Mouse (Mus musculus): ENCODE data around the gene Efcab10. TPM values are rescaled to one million over a fixed set of nuclear protein-coding genes. Genes with fewer than 3 reads are reported as not detected.

Gene Efcab10
- total RNA-seq, 2 experiments from 2014 or later, result not detected

DNA sequence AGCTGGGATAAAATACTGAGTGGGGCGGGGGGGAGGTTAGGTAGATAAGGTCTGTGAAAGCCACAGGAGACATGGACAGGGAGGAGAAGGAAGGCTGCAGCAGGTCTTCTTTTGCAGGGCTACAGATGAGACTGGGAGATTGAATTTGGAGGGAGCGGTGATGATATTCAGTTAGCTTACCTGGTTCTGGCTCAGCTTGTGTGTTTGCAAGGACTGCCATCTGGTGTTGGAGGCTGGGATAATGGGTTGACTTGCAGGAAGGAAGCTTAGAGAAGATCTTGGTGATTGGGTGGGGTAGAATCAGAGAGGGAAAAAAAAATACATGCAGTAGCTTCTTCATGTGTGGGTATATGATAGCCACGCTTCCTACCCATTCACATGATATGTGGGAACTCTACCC, 29.7 kb downstream of the Efcab10 start:
- peak; percentile 34 to 51 for DNase-seq
- intact Hi-C loops (cut with DNase I), result loop anchor here (1.0 kb wide), 1 partner anchor 35 kb away; no protein-coding TSS in a partner anchor

GRCm38 (mm10) chr12:33427293-33427692, 32.6 kb downstream of the Efcab10 start:
- DNase-seq, result no peak
- intact Hi-C loops (cut with DNase I), result loop anchor here (5.0 kb wide), 3 partner anchors 125 to 515 kb away; no protein-coding TSS in a partner anchor

DNA sequence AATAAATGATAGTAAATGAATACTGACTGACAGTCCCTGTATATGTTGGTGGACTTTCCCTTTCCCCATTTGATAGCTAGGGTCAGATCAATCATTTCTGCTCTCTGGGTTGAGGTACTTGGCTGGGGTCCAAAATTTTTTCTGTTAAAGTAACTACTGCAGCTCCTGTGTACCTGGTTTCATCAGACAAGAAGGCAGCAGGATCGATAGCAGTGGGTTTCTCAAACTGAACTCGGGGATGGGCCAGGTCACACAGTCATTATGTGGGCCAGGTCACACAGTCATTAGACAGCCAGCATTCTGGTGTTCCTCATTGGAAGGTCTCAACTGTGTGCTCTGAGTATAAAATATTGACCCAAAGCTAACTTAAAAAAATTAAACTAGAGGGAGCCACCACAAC, 33.1 kb downstream of the Efcab10 start:
- no peak for DNase-seq
- intact Hi-C loops (cut with DNase I), result loop anchor here (5.0 kb wide), 3 partner anchors 125 to 515 kb away; no protein-coding TSS in a partner anchor

DNA sequence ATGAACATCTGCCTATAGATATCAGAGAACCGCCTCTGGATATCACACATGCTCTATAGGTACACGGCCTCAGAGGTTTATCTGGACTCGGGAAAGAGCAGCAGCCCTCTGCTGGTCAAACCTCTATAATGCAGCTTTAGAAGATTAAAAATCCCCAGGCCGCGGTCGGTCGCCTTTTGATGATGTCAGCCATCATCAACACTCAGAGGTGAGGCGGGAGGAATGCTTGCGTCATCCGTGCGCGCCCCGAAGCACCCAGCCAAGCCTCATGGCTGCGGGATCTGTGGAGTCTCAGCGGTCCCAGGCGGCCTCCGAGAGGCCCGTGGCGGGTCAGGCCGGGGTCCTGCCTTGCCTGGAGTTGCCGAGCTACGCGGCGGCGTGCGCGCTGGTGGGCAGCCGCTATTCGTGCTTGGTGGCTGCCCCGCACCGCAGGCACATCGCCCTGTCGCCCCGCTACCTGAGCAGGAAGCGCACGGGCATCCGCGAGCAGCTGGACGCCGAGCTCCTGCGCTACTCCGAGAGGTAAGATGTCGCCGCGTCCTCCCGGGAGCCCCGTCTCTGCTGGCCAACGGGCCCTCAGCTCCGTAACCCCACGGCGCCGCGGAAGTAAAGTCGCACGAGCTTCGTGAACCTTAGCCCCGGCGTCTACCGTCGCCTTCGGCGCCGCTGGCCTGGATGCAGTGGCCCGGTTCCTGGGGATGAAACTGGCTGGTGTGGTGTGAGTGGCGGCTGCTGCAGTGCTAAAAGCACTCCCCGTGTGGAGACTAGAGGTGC, 34.9 kb downstream of the Efcab10 start, which contains the start of gene Twistnb:
Twistnb (plus strand) TSS at position 249 of the 774 bp plus-strand sequence.
- intact Hi-C loops (cut with DNase I), result loop anchor here (5.0 kb wide), 3 partner anchors 127 to 517 kb away; no protein-coding TSS in a partner anchor

GRCm38 (mm10) chr12:33433812-33434211, 39.2 kb downstream of the Efcab10 start:
- intact Hi-C loops (cut with DNase I), result no loop called here
- DNase-seq, result peak in 1 of 2 experiments; percentile 12

More for the DNA sequence above, 34.9 kb downstream of the Efcab10 start, which contains the start of gene Twistnb:
- DNase-seq, result peak; percentile 97 to 99

GRCm38 (mm10) chr12:33434758-33435157, 40.1 kb downstream of the Efcab10 start:
- no peak for DNase-seq
- intact Hi-C loops (cut with DNase I), result no loop called here

Other genes with a start within 250 kb of the Efcab10 start
- gene Atxn7l1, start 247.2 kb upstream of the Efcab10 start, total RNA-seq (2021), result 10 to 100 TPM; 16.6 to 18.6 TPM
- gene Twistnb, start 34.8 kb downstream of the Efcab10 start, total RNA-seq (2021), result 10 to 100 TPM; 11.1 to 12.4 TPM